10 mouse cellular contexts compared by ENCODE assay signal in genomic region chr12:79902163-79902562, GRCm38 (mm10).
A peak's percentile ranks its signal among the peaks of the same experiment; 100 is the strongest.
DNase-seq lines count a peak whose midpoint lies in the region; ATAC-seq and TF ChIP-seq lines count a peak whose summit lies in the region.
"Had no signal": no experiment of that assay in that cellular context is flagged by ENCODE, and none has a peak within 500 bp of the region (broad histone marks: within the 10 kb centered on the region; RNA-seq: fewer than 3 reads in every experiment).

No protein-coding gene starts in this region.

- peaks cover 21% of the 10 kb centered on the region for H3K36me3 ChIP-seq in heart, adult 2 months (ENCODE audit: control insufficient read depth, insufficient read depth, low read length)
- H3K36me3 ChIP-seq in lung, embryonic 16.5 days (ENCODE audit: control insufficient read depth, insufficient read depth, low read length): no peaks in the 10 kb centered on the region
- no peaks in the 10 kb centered on the region for H3K36me3 ChIP-seq in hindbrain, embryonic 15.5 days
- H3K36me3 ChIP-seq in neural tube, embryonic 15.5 days: no peaks in the 10 kb centered on the region

- 42% methylated on average over 7 of the region's 7 CpGs for WGBS in heart, adult 2 months
- 61% methylated on average over 7 of the region's 7 CpGs for WGBS in lung, embryonic 16.5 days
- 46% methylated on average over 7 of the region's 7 CpGs for WGBS in hindbrain, embryonic 15.5 days
- WGBS in neural tube, embryonic 15.5 days: 32% methylated on average over 7 of the region's 7 CpGs

- no peak for TF ChIP-seq CTCF in heart, adult 2 months (IDR thresholded peaks at IDR 0.05)

- no peak overlapping the region for H3K4me2 ChIP-seq in lung, embryonic 16.5 days (ENCODE audit: low read depth, low read length)
- H3K4me2 ChIP-seq in hindbrain, embryonic 15.5 days: no peak overlapping the region
- H3K4me2 ChIP-seq in neural tube, embryonic 15.5 days: no peak overlapping the region

- H3K9me3 ChIP-seq in lung, embryonic 16.5 days (ENCODE audit: control insufficient read depth, low read length): peaks cover 4% of the 10 kb centered on the region; the same call in 1 of the 2 replicates
- no peaks in the 10 kb centered on the region for H3K9me3 ChIP-seq in hindbrain, embryonic 15.5 days
- no peaks in the 10 kb centered on the region for H3K9me3 ChIP-seq in neural tube, embryonic 15.5 days (replicated peaks)

- no peak overlapping the region for H3K4me3 ChIP-seq in heart, adult 2 months
- H3K4me3 ChIP-seq in lung, embryonic 16.5 days (ENCODE audit: low read length): no peak overlapping the region
- no peak overlapping the region for H3K4me3 ChIP-seq in hindbrain, embryonic 15.5 days
- no peak overlapping the region for H3K4me3 ChIP-seq in neural tube, embryonic 15.5 days (replicated peaks)
- H3K4me3 ChIP-seq: erythroblast, embryonic 14.5 days had no signal

- intact Hi-C loops in heart, adult 2 months (cut with DNase I): loop anchor here (5.0 kb wide), 1 partner anchor 105 kb away; no protein-coding TSS in a partner anchor

- peak overlapping the region; percentile 90 for H3K27ac ChIP-seq in heart, adult 2 months
- H3K27ac ChIP-seq in lung, embryonic 16.5 days (ENCODE audit: low read length): peak overlapping the region; percentile 45
- peak overlapping the region; percentile 44 for H3K27ac ChIP-seq in hindbrain, embryonic 15.5 days (replicated peaks)
- H3K27ac ChIP-seq in neural tube, embryonic 15.5 days (replicated peaks): peak overlapping the region; percentile 2; the same call in 1 of the 2 replicates

- peaks cover 51% of the 10 kb centered on the region for H3K4me1 ChIP-seq in heart, adult 2 months (ENCODE audit: control insufficient read depth, insufficient read depth, low read length)
- H3K4me1 ChIP-seq in lung, embryonic 16.5 days (replicated peaks; ENCODE audit: control insufficient read depth, insufficient read depth, low read length): peaks cover 51% of the 10 kb centered on the region
- peaks cover 13% of the 10 kb centered on the region for H3K4me1 ChIP-seq in hindbrain, embryonic 15.5 days (replicated peaks)
- peaks cover 25% of the 10 kb centered on the region for H3K4me1 ChIP-seq in neural tube, embryonic 15.5 days

- DNase-seq in heart, adult 2 months: no peak
- DNase-seq in heart, postnatal 4 days: no peak
- DNase-seq in lung, postnatal 25 days (ENCODE audit: low spot score): no peak
- no peak for DNase-seq in adrenal gland, adult 2 months
- no peak for DNase-seq in ovary, postnatal 14 days (ENCODE audit: low spot score)
- DNase-seq: cerebellum, adult 11-12 months had no signal

- H3K27me3 ChIP-seq in heart, adult 2 months (ENCODE audit: control insufficient read depth, insufficient read depth, low read length): no peaks in the 10 kb centered on the region
- no peaks in the 10 kb centered on the region for H3K27me3 ChIP-seq in lung, embryonic 16.5 days (ENCODE audit: control insufficient read depth, insufficient read depth, low read depth, low read length)
- H3K27me3 ChIP-seq in hindbrain, embryonic 15.5 days: no peaks in the 10 kb centered on the region
- H3K27me3 ChIP-seq in neural tube, embryonic 15.5 days (replicated peaks): no peaks in the 10 kb centered on the region

- no peak for TF ChIP-seq POLR2A in heart, adult 2 months (IDR thresholded peaks at IDR 0.05; ENCODE audit: insufficient read depth, low read depth, low read length)

- H3K9ac ChIP-seq in heart, adult 2 months (ENCODE audit: low read depth, low read length): no peak overlapping the region
- H3K9ac ChIP-seq in lung, embryonic 16.5 days (ENCODE audit: low read length): no peak overlapping the region
- H3K9ac ChIP-seq in hindbrain, embryonic 15.5 days: no peak overlapping the region
- H3K9ac ChIP-seq in neural tube, embryonic 15.5 days (replicated peaks): no peak overlapping the region

- TF ChIP-seq EP300 in heart, adult 2 months (IDR thresholded peaks at IDR 0.05; ENCODE audit: insufficient read depth, low read depth, low read length): peak; percentile 56; the same call in 1 of the 2 replicates

- no peaks in the 10 kb centered on the region for H3K79me2 ChIP-seq in heart, adult 2 months (replicated peaks; ENCODE audit: control insufficient read depth, insufficient read depth, low read length)

- no peak for ATAC-seq in lung, embryonic 16.5 days (ENCODE audit: low read depth)
- ATAC-seq in hindbrain, embryonic 15.5 days (ENCODE audit: low FRiP score, low read depth): no peak
- ATAC-seq in neural tube, embryonic 15.5 days (ENCODE audit: low FRiP score): no peak

Comparison
In these comparisons a context has a peak if more than half of its experiments do, and no peak if none do; other contexts are left out.
1. H3K27ac ChIP-seq: peak in every context shown above with its lines; median percentile 90 in heart, adult 2 months; 45 in lung, embryonic 16.5 days; 44 in hindbrain, embryonic 15.5 days; 2 in neural tube, embryonic 15.5 days.